Mouse (Mus musculus) thymus, adult 2 months (tissue): ENCODE data around the gene Gm11213.

Experiments used
- CTCF ChIP-seq: fragments of 200-500 bp; IDR thresholded peaks from 2 replicates; pipeline ENCODE4 v1.5.1; 2012; ENCODE audit warnings: mild to moderate bottlenecking, control low read depth, low read length, moderate library complexity, borderline replicate concordance; ENCODE audit not compliant: control insufficient read depth, poor library complexity, insufficient read depth; ENCODE audit errors: extremely low read depth
- POLR2A ChIP-seq: fragments of 200-500 bp; IDR thresholded peaks from 2 replicates; pipeline ENCODE4 v1.6.1; 2012; ENCODE audit warnings: mild to moderate bottlenecking, low read length, control low read depth, moderate library complexity; ENCODE audit not compliant: control insufficient read depth, poor library complexity, insufficient read depth; ENCODE audit errors: extremely low read depth

GRCm38 (mm10) chr4:63586240-63586639 lies 18.8 kb downstream of the Gm11213 start:
- TF ChIP-seq CTCF: no peak
- no peak for TF ChIP-seq POLR2A
